Mouse (Mus musculus) liver, embryonic 12.5 days (tissue): ENCODE results near the gene Gtf2ird1. TPM values are rescaled to one million over a fixed set of nuclear protein-coding genes. Genes with fewer than 3 reads are reported as not detected.

Experiments
- ATAC-seq: fragments of 200-750 bp; cut with Nextera tagmentation; 2 replicates; pipeline ENCODE4 v1.8.0; 2017; ENCODE audit warnings: moderate number of reproducible peaks, mild to moderate bottlenecking, moderate library complexity
- H3K27ac ChIP-seq: fragments of 300-500 bp; sonication (generic); 2 replicates; pipeline ENCODE4 v1.5.1; 2016; ENCODE audit warnings: mild to moderate bottlenecking
- H3K27me3 ChIP-seq: fragments of 300-500 bp; sonication (generic); replicated peaks from 2 replicates; pipeline ENCODE4 v1.6.1; 2016; ENCODE audit warnings: mild to moderate bottlenecking, moderate library complexity
- H3K36me3 ChIP-seq: fragments of 300-500 bp; sonication (generic); 2 replicates; pipeline ENCODE4 v1.6.1; 2016; ENCODE audit warnings: mild to moderate bottlenecking, moderate library complexity
- H3K4me1 ChIP-seq: fragments of 300-500 bp; sonication (generic); 2 replicates; pipeline ENCODE4 v1.6.1; 2016
- H3K4me2 ChIP-seq: fragments of 300-500 bp; sonication (generic); 2 replicates; pipeline ENCODE4 v1.6.1; 2016; ENCODE audit warnings: mild to moderate bottlenecking, moderate library complexity
- H3K4me3 ChIP-seq: fragments of 300-500 bp; sonication (generic); 2 replicates; pipeline ENCODE4 v1.5.1; 2016; ENCODE audit warnings: mild to moderate bottlenecking, moderate library complexity
- H3K9ac ChIP-seq: fragments of 300-500 bp; sonication (generic); 2 replicates; pipeline ENCODE4 v1.6.1; 2016; ENCODE audit warnings: mild to moderate bottlenecking, moderate library complexity
- H3K9me3 ChIP-seq: fragments of 300-500 bp; sonication (generic); replicated peaks from 2 replicates; pipeline ENCODE4 v1.6.1; 2016; ENCODE audit warnings: mild to moderate bottlenecking, moderate library complexity
- WGBS: fragments of 180-500 bp; shearing (Covaris S2); methylation state at CpG from one replicate; pipeline ENCODE4 v1.1.7; 2016; ENCODE audit not compliant: insufficient replicate concordance; 5-methylcytosine and 5-hydroxymethylcytosine counted together
- polyA plus RNA-seq: library from polyadenylated mRNA; unstranded; fragments of >200 nt; fragmentation: Nextera tagmentation; extraction: Ambion mirVana; gene quantifications from 2 replicates; pipeline ENCODE4 v1.2.1, GENCODE M21; 2016

Gtf2ird1 gene
- 23.5 and 26.4 TPM in 2 replicates for polyA plus RNA-seq

DNA sequence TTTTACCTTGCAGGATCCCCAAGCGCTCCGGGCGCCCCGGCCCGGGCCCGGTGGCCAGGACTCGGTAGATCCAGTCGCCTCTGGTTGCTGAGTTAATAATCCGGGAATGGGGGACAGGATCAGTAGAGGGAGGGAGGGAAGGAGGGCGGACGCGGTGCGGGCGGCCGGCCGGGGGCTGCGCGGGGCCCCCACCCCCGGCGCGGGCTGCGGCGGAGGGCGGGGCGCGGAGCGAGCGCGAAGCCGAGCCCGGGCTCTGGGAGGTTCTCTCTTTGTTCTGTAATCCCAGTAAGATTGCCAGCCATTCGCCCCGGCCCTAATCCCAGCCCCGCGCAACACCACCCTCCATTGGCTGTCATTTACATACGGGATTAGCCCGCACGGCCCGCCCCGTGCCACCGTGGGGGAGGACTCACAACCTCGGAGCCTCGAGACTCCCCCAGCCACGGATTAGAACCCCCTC, at the start of gene Gtf2ird1:
Gene Gtf2ird1 (minus strand): TSS at position 214 of the 460 bp plus-strand sequence.
- peak; percentile 81 for ATAC-seq
- H3K27me3 ChIP-seq = no peaks in the 10 kb centered on the region
- peaks cover 41% of the 10 kb centered on the region for H3K4me1 ChIP-seq
- WGBS = 1% methylated on average over 44 of the region's 44 CpGs
- H3K9ac ChIP-seq = peak within 1 kb of the TSS; percentile 80
- H3K36me3 ChIP-seq = peaks cover 12% of the 10 kb centered on the region
- peak within 1 kb of the TSS; percentile 74 for H3K27ac ChIP-seq
- peak within 1 kb of the TSS; percentile 76 for H3K4me3 ChIP-seq
- peak within 1 kb of the TSS; percentile 85 for H3K4me2 ChIP-seq
- 0 out of 2 replicates have a peak, but pooled peaks cover 2% of the 10 kb centered on the region for H3K9me3 ChIP-seq

DNA sequence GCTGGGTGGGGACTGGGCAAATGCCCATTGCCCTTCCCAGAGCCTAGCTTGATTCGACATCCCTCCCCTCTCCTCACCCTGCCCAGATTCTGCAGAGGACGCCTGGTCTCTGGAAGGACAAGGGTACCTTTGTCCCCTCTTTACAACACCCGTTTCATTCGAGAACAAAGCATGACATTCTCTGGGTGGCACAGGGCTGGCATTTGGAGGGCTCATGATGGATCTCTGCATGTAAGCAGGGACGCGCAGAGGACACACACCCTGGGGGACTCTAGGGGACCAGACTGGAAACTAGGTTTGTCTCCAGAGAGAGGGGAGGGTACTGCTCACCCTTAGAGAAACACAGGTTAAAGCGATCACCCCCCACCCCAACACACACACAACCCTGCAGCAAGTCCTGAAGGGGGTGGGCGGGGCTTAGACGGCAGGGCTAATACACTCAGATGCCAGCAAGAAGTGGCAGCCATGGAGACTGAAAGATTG, 49.3 kb upstream of the Gtf2ird1 start:
- no peak overlapping the region for H3K4me2 ChIP-seq
- H3K9ac ChIP-seq = no peak overlapping the region
- WGBS = 67% methylated on average over 9 of the region's 9 CpGs
- H3K4me1 ChIP-seq = no peaks in the 10 kb centered on the region
- H3K9me3 ChIP-seq = no peaks in the 10 kb centered on the region
- H3K27me3 ChIP-seq = no peaks in the 10 kb centered on the region
- H3K36me3 ChIP-seq = peaks cover 41% of the 10 kb centered on the region
- no peak for ATAC-seq
- H3K27ac ChIP-seq = no peak overlapping the region
- H3K4me3 ChIP-seq = no peak overlapping the region

DNA sequence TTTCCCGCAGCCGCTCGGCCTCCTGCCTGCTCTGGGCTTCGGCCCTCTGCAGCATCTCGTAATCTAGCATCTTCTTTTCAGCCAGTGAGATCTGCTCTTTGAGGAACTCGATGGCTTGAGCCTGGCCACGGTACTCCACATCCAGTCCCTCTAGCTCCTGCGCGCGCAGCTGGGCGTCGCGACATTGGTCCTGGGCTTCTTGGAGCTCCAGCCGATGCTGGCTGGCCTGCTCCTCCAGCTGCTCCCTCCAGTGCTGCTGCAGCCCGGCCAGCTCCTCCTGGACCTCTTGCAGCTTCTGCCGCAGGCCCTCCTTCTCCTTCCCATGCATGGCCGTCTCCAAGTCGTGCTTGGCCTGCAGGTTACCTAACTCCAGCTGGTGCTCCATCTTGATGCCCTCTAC, 46.1 kb upstream of the Gtf2ird1 start:
- Histone ChIP-seq H3K9me3 (no peaks in the 10 kb centered on the region), H3K27ac (no peak overlapping the region), H3K9ac (no peak overlapping the region), H3K4me2 (no peak overlapping the region), H3K4me1 (no peaks in the 10 kb centered on the region), H3K4me3 (no peak overlapping the region), H3K27me3 (no peaks in the 10 kb centered on the region), H3K36me3 (peaks cover 28% of the 10 kb centered on the region)
- ATAC-seq = no peak
- WGBS = 83% methylated on average over 18 of the region's 18 CpGs

DNA sequence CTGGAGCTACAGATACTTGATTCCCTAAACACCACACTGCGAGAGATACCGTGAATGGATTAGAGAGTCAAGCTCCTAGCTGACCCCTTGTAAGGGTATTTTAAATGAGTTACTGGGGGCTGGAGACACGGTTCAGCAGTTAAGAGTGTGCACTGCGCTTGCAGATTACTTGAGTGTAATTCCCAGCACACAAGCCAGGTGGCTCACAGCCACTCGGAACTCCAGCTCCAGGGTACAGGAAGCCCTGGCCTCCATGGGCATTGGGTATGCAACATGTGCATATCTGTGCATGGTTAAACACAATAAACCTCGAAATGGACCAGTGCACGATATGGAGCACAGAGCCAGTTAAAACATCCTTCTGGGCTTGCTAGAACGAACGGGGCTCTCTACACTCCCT, 44.9 kb upstream of the Gtf2ird1 start:
- whole genome bisulfite sequencing = 75% methylated on average over 9 of the region's 9 CpGs
- Histone ChIP-seq H3K27ac (no peak overlapping the region), H3K27me3 (no peaks in the 10 kb centered on the region), H3K4me2 (no peak overlapping the region), H3K4me3 (no peak overlapping the region), H3K9me3 (no peaks in the 10 kb centered on the region), H3K4me1 (no peaks in the 10 kb centered on the region), H3K36me3 (peaks cover 35% of the 10 kb centered on the region), H3K9ac (no peak overlapping the region)
- no peak for ATAC-seq

DNA sequence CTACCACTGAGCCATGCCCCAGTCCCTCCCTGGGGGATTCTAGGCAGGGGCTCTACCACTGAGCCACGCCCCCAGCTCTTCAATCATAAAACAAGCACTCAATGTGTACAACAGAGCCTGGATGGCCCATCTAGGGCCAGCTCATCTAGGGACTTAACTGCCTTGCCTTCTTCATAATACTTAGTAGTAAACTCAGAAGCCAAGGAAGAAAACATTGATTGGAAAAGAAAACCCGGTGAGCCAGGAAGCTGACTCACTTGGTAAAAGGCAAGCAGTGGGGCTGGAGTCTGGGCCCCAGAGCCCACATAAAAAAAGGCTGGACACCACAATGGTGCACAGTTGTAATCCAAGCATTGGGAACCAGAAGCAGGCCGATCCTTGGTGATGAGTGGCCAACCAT, 44.2 kb upstream of the Gtf2ird1 start:
- peaks cover 35% of the 10 kb centered on the region for H3K36me3 ChIP-seq
- WGBS = 63% methylated on average over 3 of the region's 3 CpGs

DNA sequence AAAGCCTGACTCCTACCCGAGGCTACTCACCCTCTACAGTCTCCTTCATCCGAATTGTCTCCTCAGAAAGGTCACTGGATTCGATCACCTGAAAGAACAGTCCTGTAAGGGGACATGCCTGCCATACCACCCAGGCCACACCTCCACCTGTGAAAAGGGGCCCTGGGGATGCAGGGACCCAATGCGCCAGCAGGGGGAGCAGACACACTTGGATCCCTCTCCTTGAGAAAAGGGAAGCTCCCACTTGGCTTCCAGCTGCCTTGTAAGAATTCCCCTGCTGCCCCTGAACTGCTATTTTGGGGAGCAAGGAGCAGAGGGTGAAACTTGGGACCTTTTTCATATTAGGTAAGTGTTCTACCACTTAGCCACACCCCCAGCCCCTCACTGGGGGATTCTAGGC, 43.5 kb upstream of the Gtf2ird1 start:
- H3K4me1 ChIP-seq = no peaks in the 10 kb centered on the region
- H3K27ac ChIP-seq = no peak overlapping the region
- H3K9me3 ChIP-seq = no peaks in the 10 kb centered on the region
- peaks cover 35% of the 10 kb centered on the region for H3K36me3 ChIP-seq
- H3K27me3 ChIP-seq = no peaks in the 10 kb centered on the region
- no peak overlapping the region for H3K9ac ChIP-seq
- 59% methylated on average over 4 of the region's 4 CpGs for WGBS
- ATAC-seq = no peak
- no peak overlapping the region for H3K4me3 ChIP-seq
- no peak overlapping the region for H3K4me2 ChIP-seq

More for the DNA sequence above, 44.2 kb upstream of the Gtf2ird1 start:
- Histone ChIP-seq H3K9ac (no peak overlapping the region), H3K4me3 (no peak overlapping the region), H3K4me1 (no peaks in the 10 kb centered on the region), H3K9me3 (no peaks in the 10 kb centered on the region), H3K27ac (no peak overlapping the region), H3K27me3 (no peaks in the 10 kb centered on the region), H3K4me2 (no peak overlapping the region)
- ATAC-seq = no peak

DNA sequence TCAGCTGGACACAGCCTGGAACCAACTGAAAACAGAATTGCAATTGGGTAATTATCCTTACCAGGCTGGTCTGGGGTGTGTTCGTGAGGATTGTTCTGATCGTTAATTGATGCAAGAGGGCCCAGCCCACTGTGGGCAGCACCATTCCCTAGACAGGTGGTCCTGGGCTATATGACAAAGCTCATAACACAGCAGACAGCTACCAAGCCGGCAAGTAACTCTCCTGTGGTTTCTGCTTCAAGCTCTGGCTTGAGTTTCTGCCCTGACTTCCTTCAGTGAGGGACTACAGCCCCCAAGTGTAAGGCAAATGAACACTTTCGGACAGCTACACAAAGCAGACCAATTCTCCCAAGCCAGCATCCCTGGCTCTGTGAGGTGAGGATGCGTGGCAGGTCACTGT, 40.5 kb upstream of the Gtf2ird1 start:
- Histone ChIP-seq H3K4me3 (no peak overlapping the region), H3K36me3 (peaks cover 19% of the 10 kb centered on the region), H3K4me2 (no peak overlapping the region), H3K27me3 (no peaks in the 10 kb centered on the region), H3K9me3 (no peaks in the 10 kb centered on the region), H3K9ac (no peak overlapping the region), H3K4me1 (peaks cover 15% of the 10 kb centered on the region), H3K27ac (no peak overlapping the region)
- no peak for ATAC-seq
- WGBS = 71% methylated on average over 5 of the region's 5 CpGs

DNA sequence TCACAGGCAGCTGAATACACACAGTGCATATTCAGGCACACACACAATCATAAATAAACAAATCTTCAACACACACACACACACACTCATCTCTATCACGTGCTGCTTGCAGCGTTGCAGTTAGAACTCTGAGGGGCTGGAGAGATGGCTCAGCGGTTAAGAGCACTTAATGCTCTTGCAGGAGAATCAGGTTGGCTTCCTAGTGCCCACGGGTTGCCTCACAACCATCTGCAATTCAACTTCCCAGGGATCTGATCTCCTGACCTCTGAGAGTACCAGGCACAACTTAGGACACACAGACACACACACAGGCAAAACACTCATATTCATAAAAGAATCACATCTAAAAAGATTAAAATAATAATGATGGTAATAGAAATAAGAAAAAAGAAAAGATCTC, 39.3 kb upstream of the Gtf2ird1 start:
- Histone ChIP-seq H3K4me2 (no peak overlapping the region), H3K4me1 (peaks cover 24% of the 10 kb centered on the region), H3K9me3 (no peaks in the 10 kb centered on the region), H3K27ac (no peak overlapping the region), H3K36me3 (peaks cover 14% of the 10 kb centered on the region), H3K9ac (no peak overlapping the region), H3K4me3 (no peak overlapping the region), H3K27me3 (no peaks in the 10 kb centered on the region)
- ATAC-seq = no peak
- 73% methylated on average over 4 of the region's 4 CpGs for WGBS

DNA sequence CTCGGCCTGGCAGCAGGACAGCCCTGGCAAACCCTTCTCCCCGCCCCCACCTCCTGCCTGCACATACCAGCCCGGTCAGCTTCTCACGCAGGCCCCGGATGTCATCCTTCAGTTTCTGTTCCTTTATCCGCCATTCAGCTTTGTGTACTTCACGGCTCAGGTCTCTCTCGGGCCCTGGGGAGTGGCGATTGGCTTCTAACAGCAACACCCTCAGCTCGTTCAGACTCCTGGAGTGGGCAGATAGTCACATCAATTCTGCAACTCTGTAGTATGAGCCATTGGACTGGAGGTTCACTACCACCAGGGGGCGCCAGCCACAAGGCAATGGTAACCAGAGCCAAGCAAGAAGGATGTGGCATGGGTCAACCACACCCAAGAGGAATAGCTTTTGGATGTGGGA, 37.6 kb upstream of the Gtf2ird1 start:
- WGBS = 29% methylated on average over 11 of the region's 11 CpGs
- no peak overlapping the region for H3K4me3 ChIP-seq
- peak; percentile 83 for ATAC-seq
- peak overlapping the region; percentile 33; the same call in 1 of the 2 replicates for H3K27ac ChIP-seq
- peaks cover 17% of the 10 kb centered on the region for H3K36me3 ChIP-seq
- peaks cover 32% of the 10 kb centered on the region for H3K4me1 ChIP-seq
- H3K27me3 ChIP-seq = no peaks in the 10 kb centered on the region
- H3K9me3 ChIP-seq = no peaks in the 10 kb centered on the region
- H3K4me2 ChIP-seq = peak overlapping the region; percentile 44
- H3K9ac ChIP-seq = peak overlapping the region; percentile 37; the same call in 1 of the 2 replicates

DNA sequence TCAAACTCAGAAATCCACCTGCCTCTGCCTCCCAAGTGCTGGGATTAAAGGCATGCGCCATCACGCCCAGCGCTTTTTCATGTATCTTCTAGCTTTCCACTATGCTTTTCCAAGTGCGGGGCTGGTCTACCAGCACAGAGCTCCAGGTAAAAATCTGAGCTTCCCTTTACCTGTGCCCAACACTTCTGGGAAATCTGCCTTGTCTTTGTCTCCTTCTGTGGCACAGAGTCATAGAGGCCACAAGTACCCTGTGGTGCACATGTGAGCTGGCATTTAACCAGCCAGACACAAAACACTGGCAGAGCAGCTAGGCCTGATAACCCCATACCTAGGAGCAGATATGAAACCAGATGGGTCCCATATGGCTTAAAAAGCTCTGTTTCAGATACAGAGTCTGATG, 36.4 kb upstream of the Gtf2ird1 start:
- Histone ChIP-seq H3K27me3 (no peaks in the 10 kb centered on the region), H3K27ac (no peak overlapping the region), H3K36me3 (peaks cover 17% of the 10 kb centered on the region), H3K4me2 (no peak overlapping the region), H3K9ac (no peak overlapping the region), H3K4me3 (no peak overlapping the region), H3K9me3 (no peaks in the 10 kb centered on the region), H3K4me1 (peaks cover 32% of the 10 kb centered on the region)
- 94% methylated on average over 4 of the region's 4 CpGs for WGBS
- no peak for ATAC-seq

DNA sequence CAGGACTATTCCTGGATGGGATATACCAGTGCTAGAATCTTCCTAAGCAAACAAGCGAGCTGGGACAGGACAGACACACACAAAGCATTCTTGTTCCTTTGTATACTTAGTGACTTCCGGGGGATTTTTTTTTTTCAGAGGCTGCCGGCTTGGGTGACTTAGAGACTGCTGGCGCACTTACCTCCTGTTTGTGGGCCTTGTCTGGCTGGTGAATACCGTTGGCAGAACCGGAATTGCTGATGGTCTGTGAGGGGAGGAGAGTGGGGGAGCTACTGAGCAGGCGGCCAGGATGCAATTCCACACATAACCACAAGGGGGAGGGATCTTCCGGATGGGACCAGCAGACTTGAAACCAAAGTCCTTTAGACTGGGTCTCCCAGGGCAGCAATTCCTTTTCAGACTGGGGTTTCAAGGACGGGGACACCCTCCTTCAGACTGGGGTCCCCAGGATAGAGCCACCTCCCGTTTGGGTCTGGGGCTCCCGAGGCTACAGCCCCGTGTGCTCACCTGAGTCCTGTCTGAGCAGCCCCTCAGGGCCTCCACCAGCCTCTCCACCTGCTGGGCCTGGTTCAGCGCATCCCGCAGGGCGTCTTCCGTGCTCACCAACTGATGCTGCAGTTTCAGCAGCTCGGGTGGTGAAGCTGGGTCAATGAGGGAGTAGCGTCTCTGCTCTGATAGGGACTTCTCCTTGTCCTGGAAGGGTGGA, 35.3 kb upstream of the Gtf2ird1 start:
- Histone ChIP-seq H3K36me3 (peaks cover 6% of the 10 kb centered on the region), H3K9me3 (no peaks in the 10 kb centered on the region), H3K4me3 (no peak overlapping the region), H3K4me2 (no peak overlapping the region; the same call in 1 of the 2 replicates), H3K27me3 (no peaks in the 10 kb centered on the region), H3K27ac (no peak overlapping the region), H3K4me1 (peaks cover 32% of the 10 kb centered on the region), H3K9ac (peak overlapping the region; percentile 8; the same call in 1 of the 2 replicates)
- 30% methylated on average over 18 of the region's 18 CpGs for WGBS
- ATAC-seq = peak; percentile 22

DNA sequence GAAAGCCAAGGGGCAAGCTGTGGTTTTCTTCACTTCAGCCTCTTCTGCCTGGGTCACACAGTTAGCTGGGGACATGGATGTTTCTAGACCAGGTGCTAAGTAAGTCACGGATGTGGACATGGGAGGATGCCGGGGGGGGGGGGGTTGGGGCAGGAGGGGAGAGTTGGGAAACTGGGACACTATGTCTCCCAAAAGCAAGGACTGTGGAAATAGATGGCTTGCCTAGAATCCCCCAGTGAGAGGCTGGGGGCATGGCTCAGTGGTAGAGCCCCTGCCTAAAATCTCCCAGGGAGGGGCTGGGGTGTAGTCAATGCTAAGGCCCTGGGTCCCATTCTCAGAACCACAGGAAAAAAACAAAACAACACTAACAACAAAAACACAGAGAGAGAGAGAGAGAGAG, 34.7 kb upstream of the Gtf2ird1 start:
- no peak overlapping the region for H3K9ac ChIP-seq
- H3K9me3 ChIP-seq = no peaks in the 10 kb centered on the region
- H3K4me2 ChIP-seq = no peak overlapping the region
- H3K4me3 ChIP-seq = no peak overlapping the region
- ATAC-seq = no peak
- WGBS = 72% methylated on average over 2 of the region's 2 CpGs
- peaks cover 6% of the 10 kb centered on the region for H3K36me3 ChIP-seq
- H3K4me1 ChIP-seq = peaks cover 32% of the 10 kb centered on the region
- no peak overlapping the region for H3K27ac ChIP-seq
- no peaks in the 10 kb centered on the region for H3K27me3 ChIP-seq
